Mouse (Mus musculus) liver, adult 2 months (tissue): ENCODE results near the gene Snx10.

Experiments
- CTCF ChIP-seq: fragments of 200-500 bp; IDR thresholded peaks from 2 replicates; pipeline ENCODE4 v1.5.1; 2011; ENCODE audit warnings: low read depth, low read length, control low read depth
- POLR2A ChIP-seq: fragments of 200-500 bp; IDR thresholded peaks from 2 replicates; pipeline ENCODE4 v1.6.1; 2011; ENCODE audit warnings: low read length, control low read depth; ENCODE audit not compliant: insufficient read depth; ENCODE audit errors: extremely low read depth

DNA sequence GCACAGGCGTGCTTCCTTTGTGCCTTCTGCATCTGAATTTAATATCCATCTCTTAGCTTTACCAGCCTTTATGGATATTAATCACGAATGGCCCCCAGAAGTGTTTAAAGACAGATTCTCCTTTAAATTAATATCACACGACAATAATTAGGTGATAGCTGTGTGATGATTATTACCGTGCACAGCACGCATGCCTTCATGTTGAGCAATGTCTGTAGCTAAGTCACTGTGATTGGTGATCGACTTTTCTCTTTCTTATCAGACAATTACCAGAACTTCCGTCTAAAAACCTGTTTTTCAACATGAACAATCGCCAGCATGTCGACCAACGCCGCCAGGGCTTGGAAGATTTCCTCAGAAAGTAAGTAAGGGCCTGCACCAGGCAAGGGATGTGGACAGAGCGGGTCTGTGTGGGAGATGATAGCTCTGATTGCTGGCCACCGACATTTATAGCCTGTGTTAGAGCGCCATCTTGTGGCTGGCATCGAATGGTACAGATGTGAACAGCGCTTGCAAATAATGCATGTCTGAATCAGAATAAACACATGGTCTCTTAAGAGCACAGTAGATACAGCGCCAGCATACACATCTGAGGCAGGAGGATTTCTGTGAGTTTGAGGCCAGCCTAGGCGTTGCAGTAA lies 56.5 kb downstream of the Snx10 start:
- TF ChIP-seq CTCF (peak; percentile 84), POLR2A (no peak)
